Mouse (Mus musculus) forebrain, embryonic 14.5 days (tissue): ENCODE results near the gene Csn1s2b. TPM values are rescaled to one million over a fixed set of nuclear protein-coding genes. Genes with fewer than 3 reads are reported as not detected.

Experiments
- ATAC-seq: fragments of 200-750 bp; cut with Nextera tagmentation; 2 replicates; pipeline ENCODE4 v1.8.0; 2017; ENCODE audit warnings: mild to moderate bottlenecking, moderate library complexity
- DNase-seq: peaks from one replicate; pipeline ENCODE4 v3.0.0-alpha.2; 2015; ENCODE audit warnings: low spot score
- H3K27ac ChIP-seq: fragments of 300-500 bp; sonication (generic); 2 replicates; pipeline ENCODE4 v1.5.1; 2014; ENCODE audit warnings: low read depth, mild to moderate bottlenecking, control low read depth, low read length, moderate library complexity
- H3K27me3 ChIP-seq: fragments of 300-500 bp; sonication (generic); replicated peaks from 2 replicates; pipeline ENCODE4 v1.6.1; 2014; ENCODE audit warnings: low read length, control low read depth, mixed read lengths; ENCODE audit not compliant: control insufficient read depth, insufficient read depth
- H3K36me3 ChIP-seq: fragments of 300-500 bp; sonication (generic); 2 replicates; pipeline ENCODE4 v1.6.1; 2014; ENCODE audit warnings: low read length, control low read depth; ENCODE audit not compliant: control insufficient read depth, insufficient read depth
- H3K4me1 ChIP-seq: fragments of 300-500 bp; sonication (generic); 2 replicates; pipeline ENCODE4 v1.6.1; 2014; ENCODE audit warnings: antibody characterized with exemption, low read length, control low read depth; ENCODE audit not compliant: control insufficient read depth, insufficient read depth
- H3K4me2 ChIP-seq: fragments of 300-500 bp; sonication (generic); 2 replicates; pipeline ENCODE4 v1.6.1; 2014; ENCODE audit warnings: mild to moderate bottlenecking, control low read depth, low read length
- H3K4me3 ChIP-seq: fragments of 300-500 bp; sonication (generic); 2 replicates; pipeline ENCODE4 v1.5.1; 2014; ENCODE audit warnings: low read depth, low read length, control low read depth
- H3K9ac ChIP-seq: fragments of 300-500 bp; sonication (generic); 2 replicates; pipeline ENCODE4 v1.6.1; 2014; ENCODE audit warnings: mild to moderate bottlenecking, low read length, control low read depth, moderate library complexity
- H3K9me3 ChIP-seq: fragments of 300-500 bp; sonication (generic); replicated peaks from 2 replicates; pipeline ENCODE4 v1.6.1; 2016; ENCODE audit warnings: low read length, control low read depth, mixed read lengths; ENCODE audit not compliant: control insufficient read depth
- WGBS: fragments of 180-500 bp; shearing (Covaris S2); extraction: QIAGEN DNeasy Blood & Tissue Kit; methylation state at CpG from one replicate; pipeline ENCODE4 v1.1.7; 2014; 5-methylcytosine and 5-hydroxymethylcytosine counted together
- polyA plus RNA-seq: library from polyadenylated mRNA; unstranded; fragments of >200 nt; fragmentation: Nextera tagmentation; extraction: Ambion mirVana; gene quantifications from 2 replicates; pipeline ENCODE4 v1.2.1, GENCODE M21; 2014

The Csn1s2b gene
- polyA plus RNA-seq, 1 experiment from 2014 or later, result not detected

- no peaks in the 10 kb centered on the region for H3K36me3 ChIP-seq
- 48% methylated on average over 4 of the region's 4 CpGs for WGBS
- no peak for DNase-seq
Observed at GRCm38 (mm10) chr5:87871423-87871822, 63.5 kb downstream of the Csn1s2b start.

More at GRCm38 (mm10) chr5:87871423-87871822, 63.5 kb downstream of the Csn1s2b start:
- Histone ChIP-seq H3K27ac (no peak overlapping the region), H3K9me3 (no peaks in the 10 kb centered on the region), H3K4me3 (no peak overlapping the region), H3K4me1 (no peaks in the 10 kb centered on the region), H3K4me2 (no peak overlapping the region), H3K27me3 (no peaks in the 10 kb centered on the region), H3K9ac (no peak overlapping the region)
- no peak for ATAC-seq

Other genes starting within 250 kb of the Csn1s2b start
- gene Sult1d1, start 239.1 kb upstream of the Csn1s2b start, polyA plus RNA-seq, result not detected in 2 replicates
- gene Sult1e1, start 216.5 kb upstream of the Csn1s2b start, polyA plus RNA-seq, result not detected in 2 replicates
- gene Csn1s1, start 141.9 kb upstream of the Csn1s2b start, polyA plus RNA-seq, result not detected in 2 replicates
- gene Csn2, start 108.5 kb upstream of the Csn1s2b start, polyA plus RNA-seq, result not detected in 2 replicates
- not detected in 2 replicates for gene Csn1s2a, start 33.5 kb upstream of the Csn1s2b start, polyA plus RNA-seq
- gene Prr27, start 17.6 kb downstream of the Csn1s2b start, polyA plus RNA-seq, result not detected in 2 replicates
- not detected in 2 replicates for gene Odam, start 76.9 kb downstream of the Csn1s2b start, polyA plus RNA-seq
- gene Csn3, start 117.5 kb downstream of the Csn1s2b start, polyA plus RNA-seq, result not detected in 2 replicates
- not detected in 2 replicates for gene 2310003L06Rik, start 161.4 kb downstream of the Csn1s2b start, polyA plus RNA-seq
- not detected in 2 replicates for gene Gm28434, start 161.4 kb downstream of the Csn1s2b start, polyA plus RNA-seq
- not detected in 2 replicates for gene Cabs1, start 171.4 kb downstream of the Csn1s2b start, polyA plus RNA-seq
- gene Smr3a, start 194.5 kb downstream of the Csn1s2b start, polyA plus RNA-seq, result 0.49 TPM in 1 of 2 replicates, not detected in the other